Mouse (Mus musculus) ovary, postnatal 36 days (tissue): ENCODE data around the gene Mrps15.
"Not testable (repeated sequence)": the region's sequence is repeated elsewhere in the genome, so short reads cannot be mapped to it uniquely, and the experiment has no call there.

ENCODE experiments used
- DNase-seq: peaks from one replicate; pipeline ENCODE4 v3.0.0; 2022; ENCODE audit warnings: low spot score, mixed read lengths

Gene Mrps15

GRCm38 (mm10) chr4:126077833-126078232, 31.1 kb downstream of the Mrps15 start:
- DNase-seq: no peak

- DNase-seq: peak; percentile 49
Observed at GRCm38 (mm10) chr4:126079266-126079665, 32.5 kb downstream of the Mrps15 start.

GRCm38 (mm10) chr4:126081601-126082000, 34.9 kb downstream of the Mrps15 start:
- DNase-seq: no peak

GRCm38 (mm10) chr4:126083021-126083420, 36.3 kb downstream of the Mrps15 start:
- no peak for DNase-seq

GRCm38 (mm10) chr4:126084382-126084781, 37.7 kb downstream of the Mrps15 start:
- no peak for DNase-seq

- DNase-seq: peak; percentile 75
Observed at GRCm38 (mm10) chr4:126085996-126086576, 39.4 kb downstream of the Mrps15 start.

- no peak for DNase-seq
Observed at GRCm38 (mm10) chr4:126090101-126090847, 43.5 kb downstream of the Mrps15 start.

GRCm38 (mm10) chr4:126090848-126091124, 44.1 kb downstream of the Mrps15 start:
- no peak for DNase-seq

- no peak for DNase-seq
Observed at GRCm38 (mm10) chr4:126091873-126092272, 45.1 kb downstream of the Mrps15 start.

GRCm38 (mm10) chr4:126095622-126096430, 49.1 kb downstream of the Mrps15 start:
- DNase-seq: not testable (repeated sequence)

- peak; percentile 94 for DNase-seq
Observed at GRCm38 (mm10) chr4:126096464-126097111, 49.9 kb downstream of the Mrps15 start, which contains the start of gene Lsm10. Gene Lsm10, plus strand, starts transcription at chr4:126096623.

- DNase-seq: no peak
Observed at GRCm38 (mm10) chr4:126097711-126098253, 51.1 kb downstream of the Mrps15 start.

GRCm38 (mm10) chr4:126099365-126099764, 52.6 kb downstream of the Mrps15 start:
- DNase-seq: no peak

- no peak for DNase-seq
Observed at GRCm38 (mm10) chr4:126100764-126101163, 54.0 kb downstream of the Mrps15 start.

GRCm38 (mm10) chr4:126102061-126102841, 55.5 kb downstream of the Mrps15 start:
- DNase-seq: no peak

- DNase-seq: peak; percentile 80
Observed at GRCm38 (mm10) chr4:126103057-126103581, 56.4 kb downstream of the Mrps15 start.

GRCm38 (mm10) chr4:126103590-126104068, 56.9 kb downstream of the Mrps15 start, which contains the start of gene Stk40:
Gene Stk40, plus strand, starts transcription at chr4:126103957.
- DNase-seq: peak; percentile 96

GRCm38 (mm10) chr4:126104261-126105075, 57.7 kb downstream of the Mrps15 start:
- DNase-seq: peak; percentile 38
